Mouse (Mus musculus) forebrain, embryonic 14.5 days (tissue): ENCODE measurements around the gene Vangl1. TPM values are rescaled to one million over a fixed set of nuclear protein-coding genes. Genes with fewer than 3 reads are reported as not detected.
A peak's percentile ranks its signal among the peaks of the same experiment; 100 is the strongest.

ENCODE experiments used
- ATAC-seq: fragments of 200-750 bp; cut with Nextera tagmentation; 2 replicates; pipeline ENCODE4 v1.8.0; 2017; ENCODE audit warnings: mild to moderate bottlenecking, moderate library complexity
- DNase-seq: peaks from one replicate; pipeline ENCODE4 v3.0.0-alpha.2; 2015; ENCODE audit warnings: low spot score
- H3K27ac ChIP-seq: fragments of 300-500 bp; sonication (generic); 2 replicates; pipeline ENCODE4 v1.5.1; 2014; ENCODE audit warnings: low read depth, mild to moderate bottlenecking, control low read depth, low read length, moderate library complexity
- H3K27me3 ChIP-seq: fragments of 300-500 bp; sonication (generic); replicated peaks from 2 replicates; pipeline ENCODE4 v1.6.1; 2014; ENCODE audit warnings: low read length, control low read depth, mixed read lengths; ENCODE audit not compliant: control insufficient read depth, insufficient read depth
- H3K36me3 ChIP-seq: fragments of 300-500 bp; sonication (generic); 2 replicates; pipeline ENCODE4 v1.6.1; 2014; ENCODE audit warnings: low read length, control low read depth; ENCODE audit not compliant: control insufficient read depth, insufficient read depth
- H3K4me1 ChIP-seq: fragments of 300-500 bp; sonication (generic); 2 replicates; pipeline ENCODE4 v1.6.1; 2014; ENCODE audit warnings: antibody characterized with exemption, low read length, control low read depth; ENCODE audit not compliant: control insufficient read depth, insufficient read depth
- H3K4me2 ChIP-seq: fragments of 300-500 bp; sonication (generic); 2 replicates; pipeline ENCODE4 v1.6.1; 2014; ENCODE audit warnings: mild to moderate bottlenecking, control low read depth, low read length
- H3K4me3 ChIP-seq: fragments of 300-500 bp; sonication (generic); 2 replicates; pipeline ENCODE4 v1.5.1; 2014; ENCODE audit warnings: low read depth, low read length, control low read depth
- H3K9ac ChIP-seq: fragments of 300-500 bp; sonication (generic); 2 replicates; pipeline ENCODE4 v1.6.1; 2014; ENCODE audit warnings: mild to moderate bottlenecking, low read length, control low read depth, moderate library complexity
- H3K9me3 ChIP-seq: fragments of 300-500 bp; sonication (generic); replicated peaks from 2 replicates; pipeline ENCODE4 v1.6.1; 2016; ENCODE audit warnings: low read length, control low read depth, mixed read lengths; ENCODE audit not compliant: control insufficient read depth
- WGBS: fragments of 180-500 bp; shearing (Covaris S2); extraction: QIAGEN DNeasy Blood & Tissue Kit; methylation state at CpG from one replicate; pipeline ENCODE4 v1.1.7; 2014; 5-methylcytosine and 5-hydroxymethylcytosine counted together
- polyA plus RNA-seq: library from polyadenylated mRNA; unstranded; fragments of >200 nt; fragmentation: Nextera tagmentation; extraction: Ambion mirVana; gene quantifications from 2 replicates; pipeline ENCODE4 v1.2.1, GENCODE M21; 2014

Gene Vangl1
- polyA plus RNA-seq, 1 experiment from 2014 or later, result 4.6 TPM

DNA sequence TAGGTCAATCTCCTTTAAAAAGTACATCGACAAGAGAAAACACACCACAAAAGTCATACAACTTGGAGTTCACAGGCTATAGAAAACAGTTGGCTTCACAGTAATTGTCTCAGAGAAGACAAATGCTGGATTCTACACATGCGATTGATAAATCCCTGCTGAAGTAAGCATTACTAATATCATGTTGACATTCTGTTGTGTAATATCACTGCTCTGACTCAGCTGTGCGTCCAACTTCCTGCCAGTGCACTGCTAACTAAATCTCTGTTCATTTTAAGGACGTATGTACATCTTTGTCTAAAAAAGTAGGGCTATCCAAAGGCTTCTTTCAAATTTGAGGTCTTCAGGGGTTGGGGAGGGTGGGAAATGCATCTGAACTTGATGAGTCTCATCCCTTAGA is 17.1 kb downstream of the Vangl1 start:
- no peaks in the 10 kb centered on the region for H3K9me3 ChIP-seq
- H3K27me3 ChIP-seq, result peaks cover 7% of the 10 kb centered on the region; the same call in 1 of the 2 replicates
- H3K4me3 ChIP-seq, result no peak overlapping the region
- no peak overlapping the region for H3K4me2 ChIP-seq
- no peak overlapping the region for H3K27ac ChIP-seq
- ATAC-seq (no peak), DNase-seq (no peak)
- no peak overlapping the region for H3K9ac ChIP-seq
- no peaks in the 10 kb centered on the region for H3K36me3 ChIP-seq
- WGBS, result 88% methylated on average over 4 of the region's 4 CpGs
- peaks cover 6% of the 10 kb centered on the region; the same call in 1 of the 2 replicates for H3K4me1 ChIP-seq

DNA sequence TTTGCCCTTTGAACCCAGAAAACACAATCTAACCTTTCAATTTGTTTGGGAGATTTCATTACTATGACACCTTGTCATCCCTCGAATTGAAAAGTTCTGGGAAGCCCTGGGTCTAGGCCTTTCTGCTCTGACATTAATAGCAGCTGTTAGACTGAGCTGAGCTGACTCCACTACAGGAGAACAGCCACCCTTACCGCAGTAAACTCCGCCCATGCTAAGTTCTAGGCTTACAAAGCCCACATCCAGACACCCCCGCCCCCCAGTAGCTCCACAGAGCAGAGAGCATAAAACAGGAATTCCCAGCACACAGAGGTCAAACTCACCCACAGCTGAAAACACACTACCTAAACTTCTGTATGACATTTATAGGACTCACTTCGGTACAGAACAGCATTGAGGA is 19.8 kb downstream of the Vangl1 start:
- no peak for ATAC-seq
- Histone ChIP-seq H3K36me3 (no peaks in the 10 kb centered on the region), H3K9ac (no peak overlapping the region), H3K27me3 (no peaks in the 10 kb centered on the region), H3K4me1 (peaks cover 6% of the 10 kb centered on the region; the same call in 1 of the 2 replicates), H3K27ac (no peak overlapping the region), H3K4me2 (no peak overlapping the region), H3K4me3 (no peak overlapping the region), H3K9me3 (no peaks in the 10 kb centered on the region)
- no peak for DNase-seq
- 84% methylated on average over 5 of the region's 5 CpGs for WGBS

DNA sequence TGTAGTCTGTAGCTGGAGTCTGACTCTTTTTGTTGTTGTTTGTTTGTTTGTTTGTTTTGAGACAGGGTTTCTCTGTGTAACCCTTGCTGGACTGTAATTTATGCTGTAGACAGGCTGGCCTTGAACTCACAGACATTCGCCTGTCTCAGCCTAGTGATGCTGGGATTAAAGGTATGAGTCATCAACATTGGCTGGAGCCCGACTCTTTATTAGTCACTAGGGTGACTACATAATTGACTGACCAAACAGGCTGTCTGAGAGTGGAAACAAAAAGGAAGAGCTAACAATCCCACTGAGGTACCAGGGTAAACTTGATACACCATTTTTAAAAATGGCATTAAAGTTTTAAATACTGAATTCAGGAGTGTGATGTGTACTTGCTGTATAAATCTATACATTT is 21.9 kb downstream of the Vangl1 start:
- H3K36me3 ChIP-seq, result no peaks in the 10 kb centered on the region
- H3K9ac ChIP-seq, result no peak overlapping the region
- no peak overlapping the region for H3K4me3 ChIP-seq
- WGBS, result 82% methylated on average over 2 of the region's 2 CpGs
- ATAC-seq (no peak), DNase-seq (no peak)
- no peaks in the 10 kb centered on the region for H3K9me3 ChIP-seq
- no peak overlapping the region for H3K27ac ChIP-seq
- no peaks in the 10 kb centered on the region for H3K4me1 ChIP-seq
- H3K27me3 ChIP-seq, result no peaks in the 10 kb centered on the region
- no peak overlapping the region for H3K4me2 ChIP-seq

DNA sequence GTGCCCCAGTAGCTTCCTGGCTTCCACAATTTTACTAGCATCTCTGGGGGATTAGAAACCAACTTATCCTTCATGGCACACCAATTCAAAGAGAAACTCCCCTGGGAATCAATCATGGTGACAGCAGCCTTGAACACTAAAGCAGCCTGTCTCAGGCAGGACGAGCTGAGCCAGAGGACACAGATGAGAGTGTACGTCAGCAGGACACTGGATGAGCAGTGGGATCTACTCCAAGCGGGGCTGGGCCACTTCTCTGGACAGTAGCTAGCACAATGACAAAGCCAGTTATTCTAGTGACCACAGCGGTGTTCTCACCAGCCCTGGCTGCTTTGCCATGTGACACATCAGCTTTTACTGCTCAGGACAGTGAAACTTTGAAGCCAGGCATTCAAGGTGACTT is 23.3 kb downstream of the Vangl1 start:
- ATAC-seq, result no peak
- no peaks in the 10 kb centered on the region for H3K9me3 ChIP-seq
- no peak overlapping the region for H3K9ac ChIP-seq
- DNase-seq, result no peak
- no peaks in the 10 kb centered on the region for H3K36me3 ChIP-seq
- no peak overlapping the region for H3K4me2 ChIP-seq
- H3K4me1 ChIP-seq, result no peaks in the 10 kb centered on the region
- no peak overlapping the region for H3K4me3 ChIP-seq
- WGBS, result 89% methylated on average over 4 of the region's 4 CpGs
- no peaks in the 10 kb centered on the region for H3K27me3 ChIP-seq
- no peak overlapping the region for H3K27ac ChIP-seq

DNA sequence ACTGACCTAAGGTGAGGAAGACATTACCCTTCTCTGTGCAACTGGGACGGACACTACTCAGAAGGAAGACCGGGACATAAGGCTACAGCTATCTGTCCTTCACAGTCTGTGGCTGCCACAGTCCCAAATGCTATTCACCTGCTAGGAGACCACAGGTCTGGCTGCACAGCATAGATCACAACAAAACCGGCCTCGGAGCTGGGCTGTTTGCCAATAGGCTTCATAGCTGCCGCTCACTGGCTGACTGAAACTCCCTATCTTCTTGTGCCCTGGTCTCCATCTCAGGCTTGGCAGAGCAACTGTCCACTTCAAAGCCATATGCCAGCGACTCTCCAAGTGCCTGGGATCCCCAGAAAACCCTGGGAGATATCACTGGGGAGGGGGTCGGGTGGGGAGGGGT is 23.7 kb downstream of the Vangl1 start:
- H3K27me3 ChIP-seq, result no peaks in the 10 kb centered on the region
- DNase-seq (no peak), ATAC-seq (no peak)
- H3K9me3 ChIP-seq, result no peaks in the 10 kb centered on the region
- H3K4me3 ChIP-seq, result no peak overlapping the region
- H3K4me1 ChIP-seq, result no peaks in the 10 kb centered on the region
- H3K4me2 ChIP-seq, result no peak overlapping the region
- no peaks in the 10 kb centered on the region for H3K36me3 ChIP-seq
- WGBS, result 56% methylated on average over 7 of the region's 7 CpGs
- 0 out of 2 replicates have a peak overlapping the region, but pooled peaks have one; percentile 21 for H3K27ac ChIP-seq
- H3K9ac ChIP-seq, result no peak overlapping the region

DNA sequence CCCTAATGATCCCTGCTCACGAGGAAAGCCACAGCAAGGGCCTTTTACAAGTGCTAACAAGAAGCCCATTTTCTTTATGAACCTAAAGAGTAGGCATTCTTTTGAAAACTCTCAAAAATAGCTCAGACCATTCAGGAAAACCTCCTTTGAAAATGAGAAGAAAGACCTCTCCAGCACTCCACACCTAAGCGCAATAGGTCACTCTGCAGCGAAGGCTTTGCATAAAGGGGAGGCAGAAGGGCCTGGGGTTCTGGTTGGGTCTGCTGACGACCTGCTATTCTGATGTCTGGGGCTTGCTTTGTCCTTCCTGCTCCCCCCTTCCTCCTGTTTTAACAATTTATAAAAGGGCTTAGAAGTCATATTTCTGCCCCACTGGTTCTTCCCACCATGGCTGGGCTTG is 24.6 kb downstream of the Vangl1 start:
- no peaks in the 10 kb centered on the region for H3K27me3 ChIP-seq
- no peak overlapping the region for H3K4me3 ChIP-seq
- WGBS, result 15% methylated on average over 4 of the region's 4 CpGs
- no peaks in the 10 kb centered on the region for H3K36me3 ChIP-seq
- no peak overlapping the region for H3K4me2 ChIP-seq
- H3K4me1 ChIP-seq, result no peaks in the 10 kb centered on the region
- peak; percentile 44 for DNase-seq
- H3K9ac ChIP-seq, result no peak overlapping the region
- H3K27ac ChIP-seq, result no peak overlapping the region
- no peaks in the 10 kb centered on the region for H3K9me3 ChIP-seq
- ATAC-seq, result peak; percentile 65

DNA sequence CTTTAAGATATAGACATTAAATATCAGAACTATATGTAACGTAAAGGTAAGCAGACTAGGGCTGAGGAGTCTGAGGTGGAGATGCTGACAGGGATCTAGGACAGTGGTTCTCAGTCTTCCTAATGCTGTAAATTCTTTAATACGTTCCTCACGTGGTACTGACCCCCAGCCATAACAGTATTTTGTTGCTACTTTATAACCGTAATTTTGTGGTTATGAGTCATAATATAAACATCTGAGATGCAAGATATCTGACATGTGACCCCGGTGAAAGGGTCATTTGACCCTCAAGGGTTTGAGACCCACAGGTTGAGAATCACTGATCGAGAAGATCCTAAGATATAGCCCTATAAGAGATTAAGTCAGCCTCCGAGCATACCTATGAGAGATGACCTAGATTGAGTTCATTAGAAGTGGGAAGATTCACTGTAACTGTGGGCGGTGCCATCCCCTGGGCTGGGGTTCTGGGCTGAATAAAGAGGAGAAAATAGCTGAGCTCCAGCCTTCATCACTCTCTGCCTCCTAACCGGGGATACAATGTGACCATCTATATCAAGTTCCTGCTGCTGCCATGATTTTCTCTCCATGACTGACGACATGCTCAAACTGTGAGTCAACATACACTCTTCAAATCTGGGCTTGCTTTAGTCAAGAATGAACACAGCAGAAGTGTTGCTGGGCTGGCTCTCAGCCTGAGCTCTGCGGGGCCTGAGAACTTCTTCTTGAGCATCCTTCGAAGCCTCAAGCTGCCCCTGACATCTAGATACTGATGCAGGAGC is 26.5 kb downstream of the Vangl1 start:
- DNase-seq (no peak), ATAC-seq (no peak)
- 93% methylated on average over 12 of the region's 12 CpGs for WGBS
- no peaks in the 10 kb centered on the region for H3K4me1 ChIP-seq
- no peak overlapping the region for H3K4me2 ChIP-seq
- H3K9ac ChIP-seq, result no peak overlapping the region
- no peaks in the 10 kb centered on the region for H3K9me3 ChIP-seq
- no peaks in the 10 kb centered on the region for H3K27me3 ChIP-seq
- H3K27ac ChIP-seq, result no peak overlapping the region
- no peak overlapping the region for H3K4me3 ChIP-seq
- no peaks in the 10 kb centered on the region for H3K36me3 ChIP-seq

DNA sequence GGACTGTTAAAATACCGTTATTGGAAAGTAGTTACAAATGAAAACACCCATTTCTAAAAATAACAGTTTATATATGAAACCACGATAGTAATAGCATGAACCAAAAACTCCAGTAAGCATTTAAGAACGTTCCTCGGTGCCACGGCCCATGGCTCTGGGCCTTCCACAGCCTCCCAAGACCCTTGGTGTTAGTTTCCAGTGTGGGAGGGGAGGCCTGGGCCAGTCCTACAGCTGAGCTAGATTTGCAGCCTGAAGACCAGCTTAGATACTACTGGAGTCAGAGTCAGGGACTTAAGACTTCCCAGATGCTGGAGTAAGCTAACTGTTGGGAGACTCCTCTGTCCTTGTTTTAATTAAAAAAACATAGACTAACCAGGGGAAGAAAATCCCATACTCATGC is 28.4 kb downstream of the Vangl1 start:
- ATAC-seq, result no peak
- Histone ChIP-seq H3K9ac (no peak overlapping the region), H3K27ac (no peak overlapping the region), H3K4me2 (no peak overlapping the region), H3K27me3 (no peaks in the 10 kb centered on the region), H3K9me3 (no peaks in the 10 kb centered on the region), H3K4me1 (no peaks in the 10 kb centered on the region), H3K36me3 (no peaks in the 10 kb centered on the region), H3K4me3 (no peak overlapping the region)
- 89% methylated on average over 5 of the region's 5 CpGs for WGBS
- no peak for DNase-seq

DNA sequence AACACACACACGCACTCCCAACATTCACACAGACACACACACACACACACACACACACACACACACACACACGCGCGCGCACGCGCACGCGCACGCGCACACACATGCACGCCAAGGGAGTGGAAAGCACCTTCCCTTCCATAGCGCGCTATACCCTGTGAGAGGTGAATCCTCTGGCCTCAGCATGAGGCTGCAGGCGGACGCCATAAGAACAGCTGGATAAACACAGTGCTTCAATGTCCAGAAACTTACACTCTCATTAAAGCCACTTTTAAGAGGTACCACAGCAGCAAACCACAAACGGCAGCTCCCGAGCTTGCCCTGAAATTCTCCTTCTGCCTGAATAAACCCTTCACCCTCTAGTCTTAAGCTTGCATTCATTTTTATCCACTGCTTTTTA is 28.8 kb downstream of the Vangl1 start:
- WGBS, result 89% methylated on average over 18 of the region's 18 CpGs
- H3K4me2 ChIP-seq, result no peak overlapping the region
- H3K4me1 ChIP-seq, result no peaks in the 10 kb centered on the region
- DNase-seq (no peak), ATAC-seq (no peak)
- H3K27ac ChIP-seq, result no peak overlapping the region
- H3K9me3 ChIP-seq, result no peaks in the 10 kb centered on the region
- no peaks in the 10 kb centered on the region for H3K27me3 ChIP-seq
- H3K9ac ChIP-seq, result no peak overlapping the region
- H3K36me3 ChIP-seq, result no peaks in the 10 kb centered on the region
- H3K4me3 ChIP-seq, result no peak overlapping the region
